Mouse (Mus musculus) layer of hippocampus, postnatal 36 days (tissue): ENCODE data around the gene 9630041A04Rik. TPM values are rescaled to one million over a fixed set of nuclear protein-coding genes. Genes with fewer than 3 reads are reported as not detected.
A peak's percentile ranks its signal among the peaks of the same experiment; 100 is the strongest.

Experiments used
- DNase-seq, 2 experiments: peaks; one replicate each; pipeline ENCODE4 v3.0.0; 2022
- total RNA-seq, 2 experiments: library from RNA; stranded (reverse); gene quantifications; 2 replicates each; pipeline ENCODE4 v1.2.3; 2021

Gene 9630041A04Rik
- not detected for total RNA-seq

- no peak for DNase-seq
Observed at GRCm38 (mm10) chr9:101861596-101862471, at the start of gene 9630041A04Rik. 9630041A04Rik (plus strand) TSS chr9:101861841.

GRCm38 (mm10) chr9:101823896-101824295, 37.7 kb upstream of the 9630041A04Rik start:
- no peak for DNase-seq

- DNase-seq, result no peak
Observed at GRCm38 (mm10) chr9:101825626-101826025, 36.0 kb upstream of the 9630041A04Rik start.

GRCm38 (mm10) chr9:101833619-101834018, 28.0 kb upstream of the 9630041A04Rik start:
- DNase-seq, result peak; percentile 14 to 15

GRCm38 (mm10) chr9:101841101-101841500, 20.5 kb upstream of the 9630041A04Rik start:
- no peak for DNase-seq

- DNase-seq, result no peak
Observed at GRCm38 (mm10) chr9:101843893-101844292, 17.7 kb upstream of the 9630041A04Rik start.

- DNase-seq, result no peak
Observed at GRCm38 (mm10) chr9:101845691-101846090, 15.9 kb upstream of the 9630041A04Rik start.

- DNase-seq, result peak; percentile 10 to 19
Observed at GRCm38 (mm10) chr9:101862481-101863065, 932 bp downstream of the 9630041A04Rik start.

- DNase-seq, result no peak
Observed at GRCm38 (mm10) chr9:101863130-101863529, 1.5 kb downstream of the 9630041A04Rik start.

- no peak for DNase-seq
Observed at GRCm38 (mm10) chr9:101868593-101868992, 7.0 kb downstream of the 9630041A04Rik start.

GRCm38 (mm10) chr9:101870034-101870433, 8.4 kb downstream of the 9630041A04Rik start:
- DNase-seq, result no peak

- DNase-seq, result no peak
Observed at GRCm38 (mm10) chr9:101875306-101875705, 13.7 kb downstream of the 9630041A04Rik start.

- DNase-seq, result no peak
Observed at GRCm38 (mm10) chr9:101877109-101877987, 15.7 kb downstream of the 9630041A04Rik start.

GRCm38 (mm10) chr9:101883295-101883694, 21.7 kb downstream of the 9630041A04Rik start:
- no peak for DNase-seq

GRCm38 (mm10) chr9:101897851-101898250, 36.2 kb downstream of the 9630041A04Rik start:
- no peak for DNase-seq

- DNase-seq, result peak in 1 of 2 experiments; percentile 5
Observed at GRCm38 (mm10) chr9:101903406-101903805, 41.8 kb downstream of the 9630041A04Rik start.

GRCm38 (mm10) chr9:101907747-101908255, 46.2 kb downstream of the 9630041A04Rik start:
- no peak for DNase-seq

GRCm38 (mm10) chr9:101908849-101909248, 47.2 kb downstream of the 9630041A04Rik start:
- DNase-seq, result no peak

- no peak for DNase-seq
Observed at GRCm38 (mm10) chr9:101909491-101909890, 47.9 kb downstream of the 9630041A04Rik start.

GRCm38 (mm10) chr9:101911176-101911866, 49.7 kb downstream of the 9630041A04Rik start:
- DNase-seq, result peak in 1 of 2 experiments; percentile 12

GRCm38 (mm10) chr9:101915082-101915481, 53.4 kb downstream of the 9630041A04Rik start:
- no peak for DNase-seq

GRCm38 (mm10) chr9:101918771-101919170, 57.1 kb downstream of the 9630041A04Rik start:
- no peak for DNase-seq
